Mouse (Mus musculus) v-Abl transformed pro-B cells (cell line): ENCODE results near the gene Nqo1.

Experiments used
- in situ Hi-C, 2 experiments: fragments of 400-800 bp; cut with MboI; formaldehyde crosslinking; loops; one replicate each; pipeline ENCODE4 v1.15.1; 2025; ENCODE audit not compliant: unreplicated experiment in 2 of 2

The Nqo1 gene

GRCm38 (mm10) chr8:107377346-107377745, 25.7 kb downstream of the Nqo1 start:
- in situ Hi-C loops: no loop called here

DNA sequence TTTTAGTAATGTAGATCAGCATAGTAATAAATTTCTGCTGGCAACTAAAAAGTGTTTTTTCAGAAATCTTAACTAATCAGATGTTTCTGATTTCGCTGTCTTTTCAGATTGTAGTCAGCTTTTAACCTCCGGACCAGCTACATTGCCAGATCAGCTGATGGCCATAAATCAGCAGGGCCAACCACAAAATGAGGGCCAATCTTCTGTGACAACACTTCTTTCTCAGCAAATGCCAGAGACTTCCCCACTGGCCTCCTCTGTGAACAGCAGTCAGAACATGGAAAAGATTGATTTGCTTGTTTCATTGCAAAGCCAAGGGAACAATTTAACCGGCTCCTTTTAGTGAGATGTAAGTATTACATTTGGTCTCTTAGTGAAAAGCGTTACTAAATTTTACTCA, 32.7 kb downstream of the Nqo1 start:
- in situ Hi-C loops: no loop called here
